Mouse (Mus musculus): ENCODE results near the gene Pced1b. TPM values are rescaled to one million over a fixed set of nuclear protein-coding genes. Genes with fewer than 3 reads are reported as not detected.

Pced1b gene
- polyA plus RNA-seq, 1 experiment from 2014 or later: 8.0 TPM

GRCm38 (mm10) chr15:97404483-97404882, 157.6 kb downstream of the Pced1b start:
- Histone ChIP-seq H3K4me2 (ENCODE audit: low read length) (no peak overlapping the region), H3K4me1 (replicated peaks; ENCODE audit: insufficient read depth, low read length) (no peaks in the 10 kb centered on the region), H3K27ac (no peak overlapping the region), H3K9me3 (replicated peaks; ENCODE audit: low read length) (no peaks in the 10 kb centered on the region), H3K4me3 (replicated peaks; ENCODE audit: low read depth, low read length) (no peak overlapping the region), H3K36me3 (ENCODE audit: insufficient read depth, low read length) (no peaks in the 10 kb centered on the region), H3K27me3 (ENCODE audit: insufficient read depth, low read length) (no peaks in the 10 kb centered on the region), H3K9ac (ENCODE audit: low read depth, low read length) (no peak overlapping the region)
- no peak for ATAC-seq (replicated peaks; ENCODE audit: low FRiP score, low read depth)
- no peak for TF ChIP-seq CTCF (IDR thresholded peaks at IDR 0.05; ENCODE audit: low read depth)
- 93% methylated on average over 8 of the region's 8 CpGs for WGBS
- DNase-seq (ENCODE audit: low spot score): no peak

GRCm38 (mm10) chr15:97404998-97405397, 158.1 kb downstream of the Pced1b start:
- WGBS: 92% methylated on average over 7 of the region's 7 CpGs
- TF ChIP-seq CTCF (IDR thresholded peaks at IDR 0.05; ENCODE audit: low read depth): no peak
- ATAC-seq (replicated peaks; ENCODE audit: low FRiP score, low read depth) (no peak), DNase-seq (ENCODE audit: low spot score) (no peak)
- Histone ChIP-seq H3K4me1 (replicated peaks; ENCODE audit: insufficient read depth, low read length) (no peaks in the 10 kb centered on the region), H3K9ac (ENCODE audit: low read depth, low read length) (no peak overlapping the region), H3K27ac (no peak overlapping the region), H3K4me3 (replicated peaks; ENCODE audit: low read depth, low read length) (no peak overlapping the region), H3K4me2 (ENCODE audit: low read length) (no peak overlapping the region), H3K9me3 (replicated peaks; ENCODE audit: low read length) (no peaks in the 10 kb centered on the region), H3K36me3 (ENCODE audit: insufficient read depth, low read length) (no peaks in the 10 kb centered on the region), H3K27me3 (ENCODE audit: insufficient read depth, low read length) (no peaks in the 10 kb centered on the region)

GRCm38 (mm10) chr15:97406105-97406504, 159.2 kb downstream of the Pced1b start:
- DNase-seq (ENCODE audit: low spot score): no peak
- H3K4me2 ChIP-seq (ENCODE audit: low read length): no peak overlapping the region
- no peaks in the 10 kb centered on the region for H3K9me3 ChIP-seq (replicated peaks; ENCODE audit: low read length)
- no peaks in the 10 kb centered on the region for H3K36me3 ChIP-seq (ENCODE audit: insufficient read depth, low read length)
- H3K27ac ChIP-seq: no peak overlapping the region
- no peaks in the 10 kb centered on the region for H3K4me1 ChIP-seq (replicated peaks; ENCODE audit: insufficient read depth, low read length)
- no peaks in the 10 kb centered on the region for H3K27me3 ChIP-seq (ENCODE audit: insufficient read depth, low read length)
- 84% methylated on average over 6 of the region's 6 CpGs for WGBS
- no peak overlapping the region for H3K4me3 ChIP-seq (replicated peaks; ENCODE audit: low read depth, low read length)
- H3K9ac ChIP-seq (ENCODE audit: low read depth, low read length): no peak overlapping the region
- TF ChIP-seq CTCF (IDR thresholded peaks at IDR 0.05; ENCODE audit: low read depth): no peak
- no peak for ATAC-seq (replicated peaks; ENCODE audit: low FRiP score, low read depth)

- peak; percentile 19 for DNase-seq (ENCODE audit: low spot score)
- TF ChIP-seq CTCF (IDR thresholded peaks at IDR 0.05; ENCODE audit: low read depth): no peak
- Histone ChIP-seq H3K9me3 (replicated peaks; ENCODE audit: low read length) (no peaks in the 10 kb centered on the region; the same call in 1 of the 2 replicates), H3K4me2 (ENCODE audit: low read length) (no peak overlapping the region), H3K36me3 (ENCODE audit: insufficient read depth, low read length) (no peaks in the 10 kb centered on the region), H3K4me3 (replicated peaks; ENCODE audit: low read depth, low read length) (no peak overlapping the region), H3K9ac (ENCODE audit: low read depth, low read length) (no peak overlapping the region), H3K4me1 (replicated peaks; ENCODE audit: insufficient read depth, low read length) (no peaks in the 10 kb centered on the region), H3K27me3 (ENCODE audit: insufficient read depth, low read length) (no peaks in the 10 kb centered on the region), H3K27ac (no peak overlapping the region)
- 59% methylated on average over 17 of the region's 17 CpGs for WGBS
- no peak for ATAC-seq (replicated peaks; ENCODE audit: low FRiP score, low read depth)
These were observed 160.9 kb downstream of the Pced1b start for GRCm38 (mm10) chr15:97407496-97408454.

GRCm38 (mm10) chr15:97411136-97411535, 164.2 kb downstream of the Pced1b start:
- ATAC-seq (replicated peaks; ENCODE audit: low FRiP score, low read depth) (no peak), DNase-seq (ENCODE audit: low spot score) (no peak)
- no peaks in the 10 kb centered on the region for H3K4me1 ChIP-seq (replicated peaks; ENCODE audit: insufficient read depth, low read length)
- no peaks in the 10 kb centered on the region; the same call in 1 of the 2 replicates for H3K9me3 ChIP-seq (replicated peaks; ENCODE audit: low read length)
- H3K9ac ChIP-seq (ENCODE audit: low read depth, low read length): no peak overlapping the region
- no peak overlapping the region for H3K4me3 ChIP-seq (replicated peaks; ENCODE audit: low read depth, low read length)
- 86% methylated on average over 2 of the region's 2 CpGs for WGBS
- H3K4me2 ChIP-seq (ENCODE audit: low read length): no peak overlapping the region
- no peak overlapping the region for H3K27ac ChIP-seq
- H3K36me3 ChIP-seq (ENCODE audit: insufficient read depth, low read length): no peaks in the 10 kb centered on the region
- TF ChIP-seq CTCF (IDR thresholded peaks at IDR 0.05; ENCODE audit: low read depth): no peak; the same call in 1 of the 2 replicates
- H3K27me3 ChIP-seq (ENCODE audit: insufficient read depth, low read length): no peaks in the 10 kb centered on the region

GRCm38 (mm10) chr15:97411671-97412070, 164.8 kb downstream of the Pced1b start:
- no peak overlapping the region for H3K4me2 ChIP-seq (ENCODE audit: low read length)
- H3K4me3 ChIP-seq (replicated peaks; ENCODE audit: low read depth, low read length): no peak overlapping the region
- no peak for TF ChIP-seq CTCF (IDR thresholded peaks at IDR 0.05; ENCODE audit: low read depth)
- H3K4me1 ChIP-seq (replicated peaks; ENCODE audit: insufficient read depth, low read length): no peaks in the 10 kb centered on the region
- H3K9me3 ChIP-seq (replicated peaks; ENCODE audit: low read length): no peaks in the 10 kb centered on the region; the same call in 1 of the 2 replicates
- whole genome bisulfite sequencing: 93% methylated on average over 6 of the region's 6 CpGs
- H3K27me3 ChIP-seq (ENCODE audit: insufficient read depth, low read length): no peaks in the 10 kb centered on the region
- no peak for ATAC-seq (replicated peaks; ENCODE audit: low FRiP score, low read depth)
- no peak for DNase-seq (ENCODE audit: low spot score)
- H3K36me3 ChIP-seq (ENCODE audit: insufficient read depth, low read length): no peaks in the 10 kb centered on the region
- H3K27ac ChIP-seq: no peak overlapping the region
- H3K9ac ChIP-seq (ENCODE audit: low read depth, low read length): no peak overlapping the region

Data from kidney, postnatal 0 days (tissue).